Mouse (Mus musculus): ENCODE measurements at regions not wholly inside any gene's neighbourhood (a gene's known extent, or its start where the extent isn't known, plus 50 kb on each side); places are given as distances from the start of the nearest gene placed in this dataset.

DNA sequence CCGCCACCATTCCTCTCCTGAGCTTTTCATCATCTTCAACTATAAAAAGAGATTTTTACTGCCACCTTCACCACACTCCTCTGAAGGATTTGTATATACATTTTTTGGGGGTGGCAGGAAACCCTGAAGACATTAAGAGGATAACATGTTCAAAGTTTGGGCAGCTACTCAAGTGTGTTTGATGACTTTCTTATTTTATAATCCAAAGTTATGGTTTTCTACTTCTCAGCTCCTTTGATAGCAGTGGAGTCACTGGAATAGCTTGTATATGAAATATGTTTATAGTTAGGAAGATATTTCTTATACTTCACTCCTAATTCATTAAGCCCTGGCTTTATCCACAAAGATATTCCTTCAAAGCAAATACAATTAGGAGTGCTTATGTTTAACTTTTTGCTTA lies 229.5 kb upstream of the Lcorl start:
- CTCF ChIA-PET: interaction anchor here (0.7 kb wide), 1 partner anchor 120 kb away, joined by 15 read pairs; no protein-coding TSS in a partner anchor

GRCm38 (mm10) chr5:46083293-46083692 lies 225.9 kb upstream of the Lcorl start:
- CTCF ChIA-PET: no interaction called here

- CTCF ChIA-PET: no interaction called here
Measured at GRCm38 (mm10) chr5:46073744-46074143, 216.3 kb upstream of the Lcorl start.

DNA sequence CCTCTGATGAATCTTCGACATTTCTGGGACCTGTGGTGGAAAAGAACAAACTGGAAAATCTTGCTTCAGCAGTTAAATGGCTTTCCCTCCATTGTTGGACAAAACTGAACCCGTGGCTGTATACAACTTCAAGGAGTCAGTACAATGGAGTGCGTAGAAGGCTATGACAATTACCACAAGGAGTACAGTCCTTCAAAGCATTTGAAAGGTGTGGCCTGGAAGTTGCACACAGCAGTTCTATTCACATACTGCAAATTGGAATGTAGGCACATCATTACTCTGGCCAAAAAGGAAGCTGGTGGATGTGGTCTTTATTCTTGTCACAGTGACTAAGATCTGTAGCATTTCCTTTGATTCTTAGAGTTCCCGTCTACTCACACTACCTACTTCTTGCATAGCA lies 215.7 kb upstream of the Lcorl start:
- CTCF ChIA-PET: no interaction called here

DNA sequence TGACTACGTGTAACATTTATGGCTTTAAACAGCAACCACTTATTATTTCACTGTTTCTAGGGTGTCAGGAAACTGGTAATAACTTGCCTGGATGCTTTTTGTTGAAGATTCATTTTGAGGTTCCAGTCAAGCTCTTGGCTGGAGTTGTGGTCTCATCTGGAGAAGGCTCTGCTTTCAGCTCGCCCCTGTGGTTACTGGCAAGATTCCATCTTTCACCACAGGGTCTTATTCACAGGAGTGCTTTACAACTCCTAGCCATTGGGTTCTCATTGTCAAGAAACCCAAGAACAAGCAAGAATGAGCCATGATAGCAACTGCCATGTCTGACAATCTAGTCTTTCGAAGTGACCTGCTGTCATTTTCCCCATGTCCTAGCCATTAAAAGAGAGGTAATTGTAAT lies 202.5 kb upstream of the Lcorl start:
- CTCF ChIA-PET: no interaction called here

- CTCF ChIA-PET: interaction anchor here (0.5 to 0.6 kb wide), 2 partner anchors 10 to 166 kb away, joined by 3 to 5 read pairs; no protein-coding TSS in a partner anchor
Measured at GRCm38 (mm10) chr5:46054850-46055249, 197.4 kb upstream of the Lcorl start.

GRCm38 (mm10) chr5:46042684-46043348 lies 185.4 kb upstream of the Lcorl start:
- CTCF ChIA-PET: no interaction called here

DNA sequence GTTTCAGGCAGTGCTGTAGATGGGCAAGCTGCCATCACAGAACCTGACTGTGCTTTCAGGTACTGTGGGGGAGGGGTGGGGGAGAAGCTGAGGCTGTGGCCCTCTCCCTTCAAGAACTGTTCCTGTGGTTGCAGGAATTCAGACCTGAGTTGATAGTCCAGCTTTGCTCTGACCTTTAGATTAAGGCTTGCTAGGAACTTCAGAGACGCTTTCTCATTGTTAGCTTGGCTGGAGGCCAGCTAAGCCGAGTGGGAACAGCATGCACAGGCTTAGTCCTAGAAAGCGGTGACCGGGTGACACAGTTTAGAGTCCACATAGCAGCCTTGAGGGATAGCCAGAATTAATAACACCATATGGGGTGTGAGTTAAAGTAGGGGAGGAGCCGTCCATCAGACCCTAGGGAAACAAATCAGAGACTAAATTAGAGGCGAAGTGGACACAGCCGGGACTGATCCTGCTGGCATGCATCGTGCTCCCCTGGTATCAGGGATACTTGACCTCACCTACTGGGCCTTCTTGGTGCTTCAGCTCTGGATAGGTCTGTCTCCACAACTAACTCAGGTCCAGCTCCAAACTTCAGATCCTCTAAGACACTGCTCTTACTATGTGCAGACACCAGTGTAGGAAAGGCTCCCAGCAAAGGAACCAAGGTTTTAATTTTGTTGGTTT lies 175.7 kb upstream of the Lcorl start:
- CTCF ChIA-PET: no interaction called here

DNA sequence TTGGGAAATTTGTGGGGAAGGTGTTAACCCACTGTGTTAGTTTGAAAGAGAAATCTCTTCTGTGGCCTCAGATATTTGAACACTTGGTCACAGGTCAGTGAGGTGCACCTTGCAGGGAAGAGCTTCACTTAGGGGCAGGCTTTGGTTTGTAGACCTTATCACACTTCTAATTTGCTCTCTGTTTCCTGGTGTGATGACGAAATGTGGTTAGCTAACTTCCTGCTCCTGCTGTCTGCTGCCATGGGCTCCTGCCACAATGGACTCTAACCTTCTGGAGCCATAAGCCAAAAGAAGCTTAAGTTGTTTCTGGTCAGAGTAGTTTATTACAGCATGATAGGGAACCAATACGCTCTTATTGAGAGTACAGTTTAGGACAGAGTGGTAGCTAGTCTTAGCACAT lies 174.8 kb upstream of the Lcorl start:
- CTCF ChIA-PET: no interaction called here

DNA sequence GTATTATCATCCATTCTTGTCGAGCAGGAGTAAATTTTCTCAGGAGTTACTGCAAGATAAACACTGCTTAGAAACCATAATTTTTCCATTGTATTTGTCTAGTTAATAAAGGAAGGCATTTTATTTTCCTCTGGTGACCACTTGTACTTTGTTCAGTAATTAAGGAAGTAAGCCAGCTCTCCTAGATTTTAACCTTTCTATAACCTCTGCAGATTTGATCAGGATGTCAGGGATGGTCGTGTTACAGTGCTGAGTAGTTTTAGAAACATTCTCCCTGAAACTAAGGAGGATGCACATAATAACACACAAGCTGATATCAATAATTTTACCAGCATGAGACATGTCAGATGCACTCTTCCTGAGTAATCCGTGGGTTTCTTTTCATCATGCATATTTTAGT lies 166.7 kb upstream of the Lcorl start:
- CTCF ChIA-PET: no interaction called here

DNA sequence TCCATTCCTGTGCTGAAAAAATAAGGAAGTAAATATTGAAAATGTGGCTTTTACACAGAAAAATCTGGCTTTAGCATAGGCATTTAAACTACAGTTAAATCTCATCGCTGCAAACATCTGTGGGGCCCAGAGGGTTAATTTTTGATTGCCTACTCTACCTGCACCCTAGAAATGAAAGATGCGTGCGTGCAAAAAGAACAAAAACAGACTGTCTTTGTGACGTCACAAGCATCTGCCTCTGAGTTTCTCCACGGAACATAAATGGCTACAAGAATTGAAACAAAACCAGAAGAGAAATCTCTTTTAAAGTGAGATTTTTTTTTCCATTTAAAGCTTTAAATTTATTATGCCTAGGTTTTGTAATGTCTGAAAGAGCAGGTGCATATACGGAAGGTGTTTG lies 166.0 kb upstream of the Lcorl start:
- CTCF ChIA-PET: no interaction called here

DNA sequence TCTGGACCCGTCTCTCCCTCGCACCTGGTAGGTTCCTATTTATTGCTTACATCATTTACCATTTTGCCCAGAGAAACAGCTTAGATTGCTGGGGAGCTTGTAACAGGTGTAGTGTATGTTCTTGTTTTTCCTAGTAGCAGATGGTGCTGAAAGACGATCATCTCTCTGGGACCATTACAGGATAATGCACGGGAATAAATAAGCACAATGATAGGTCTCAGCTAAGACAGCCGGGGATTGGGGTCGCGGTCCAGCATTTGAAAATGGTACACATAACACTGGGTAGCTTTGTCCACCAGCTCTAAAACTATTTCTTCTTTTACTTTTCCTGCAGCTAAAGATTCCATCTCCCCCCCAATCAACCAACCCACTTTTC lies 164.6 kb upstream of the Lcorl start:
- CTCF ChIA-PET: no interaction called here

DNA sequence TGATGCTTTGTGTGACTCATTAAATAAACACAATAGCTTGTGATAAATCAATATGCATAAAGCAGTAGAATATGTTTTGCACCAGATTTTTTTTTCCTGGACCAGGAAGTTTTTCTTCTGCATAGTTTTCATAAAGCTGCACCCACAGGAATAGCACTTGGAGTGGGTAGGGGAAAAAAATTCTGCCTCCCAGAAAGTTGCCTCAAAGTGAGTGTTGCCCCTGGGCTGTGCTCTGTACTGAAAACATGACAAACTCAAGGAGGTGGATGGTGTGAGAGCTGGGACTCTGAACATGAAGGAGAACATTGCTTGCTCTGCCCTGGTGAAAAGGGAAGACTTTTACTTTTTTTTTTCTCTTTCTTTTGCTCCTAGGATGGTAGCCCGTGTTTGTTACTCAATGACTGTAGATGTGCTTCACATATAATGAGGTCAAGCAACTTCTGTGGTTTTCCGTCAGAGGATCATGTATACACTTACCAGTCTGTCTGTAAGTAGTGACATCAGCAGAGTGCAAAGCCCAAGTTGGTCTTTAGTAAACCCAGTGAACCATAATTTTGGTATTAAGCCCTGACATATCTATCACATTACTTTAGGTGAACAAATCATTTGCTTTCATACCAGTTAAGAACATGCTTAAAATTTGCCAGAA lies 164.1 kb upstream of the Lcorl start:
- CTCF ChIA-PET: no interaction called here

DNA sequence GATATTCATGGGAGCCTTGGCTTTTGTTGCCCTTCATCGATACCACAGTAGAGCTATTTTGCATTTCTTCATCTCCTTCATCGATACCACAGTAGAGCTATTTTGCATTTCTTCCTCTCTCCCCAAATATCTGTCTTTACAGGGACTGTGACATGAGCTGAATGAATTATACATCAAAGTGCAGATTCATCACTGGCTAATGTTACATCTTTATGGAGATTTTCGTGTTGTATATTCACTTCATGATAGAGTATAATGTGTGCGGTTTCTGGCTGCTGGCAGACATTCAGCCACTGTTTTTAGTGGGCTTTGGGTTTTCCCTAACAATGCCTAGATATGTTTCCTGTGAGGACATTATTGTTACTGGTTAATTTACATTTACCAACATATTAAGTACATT lies 162.8 kb upstream of the Lcorl start:
- CTCF ChIA-PET: no interaction called here

GRCm38 (mm10) chr5:46007446-46007845 lies 150.0 kb upstream of the Lcorl start:
- CTCF ChIA-PET: no interaction called here

- CTCF ChIA-PET: no interaction called here
Measured at GRCm38 (mm10) chr5:46006691-46007090, 149.3 kb upstream of the Lcorl start.

- CTCF ChIA-PET: no interaction called here
Measured at GRCm38 (mm10) chr5:46006228-46006627, 148.8 kb upstream of the Lcorl start.

- CTCF ChIA-PET: no interaction called here
Measured at GRCm38 (mm10) chr5:46005631-46006030, 148.2 kb upstream of the Lcorl start.

DNA sequence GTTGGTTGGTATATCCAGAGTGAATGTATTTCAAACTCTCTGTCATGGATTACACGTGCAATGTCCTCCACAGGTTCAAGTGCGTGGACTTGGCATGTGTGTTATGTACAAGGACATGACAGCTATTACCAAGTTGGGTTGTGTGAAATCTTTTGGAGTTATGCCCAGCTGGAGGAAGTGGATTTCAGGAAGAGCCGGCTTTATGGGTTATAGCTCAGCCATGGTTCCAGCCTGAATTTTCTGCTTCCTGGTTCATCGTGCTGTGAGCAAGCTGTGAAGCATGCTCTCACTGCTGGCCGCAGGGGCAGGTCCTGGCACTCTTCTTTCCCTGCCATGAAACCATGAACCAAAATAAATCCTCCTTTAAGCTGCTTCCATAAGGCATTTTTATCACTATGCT lies 144.6 kb upstream of the Lcorl start:
- CTCF ChIA-PET: no interaction called here

GRCm38 (mm10) chr5:45957766-45958165 lies 100.4 kb upstream of the Lcorl start:
- CTCF ChIA-PET: no interaction called here

DNA sequence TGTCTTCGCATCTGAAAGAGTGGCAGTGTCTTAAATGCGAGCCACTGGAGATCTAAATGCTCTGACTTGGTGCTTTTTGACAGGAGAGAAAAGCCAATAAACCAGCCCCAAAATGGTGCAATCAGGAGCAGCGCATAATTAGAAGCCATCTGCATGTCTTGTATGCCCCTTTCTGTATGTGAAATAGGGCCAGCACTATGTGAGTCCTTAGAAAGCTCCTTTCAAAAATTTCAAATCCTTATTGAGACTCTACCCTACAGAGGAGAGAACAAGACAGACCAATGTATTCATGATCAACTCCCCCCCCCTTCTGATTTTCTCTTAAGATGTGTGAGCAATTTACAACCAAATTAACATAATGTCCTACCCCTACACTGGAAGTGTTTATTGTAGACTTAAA lies 86.6 kb upstream of the Lcorl start:
- CTCF ChIA-PET: no interaction called here

GRCm38 (mm10) chr5:45932970-45933369 lies 75.6 kb upstream of the Lcorl start:
- CTCF ChIA-PET: no interaction called here

DNA sequence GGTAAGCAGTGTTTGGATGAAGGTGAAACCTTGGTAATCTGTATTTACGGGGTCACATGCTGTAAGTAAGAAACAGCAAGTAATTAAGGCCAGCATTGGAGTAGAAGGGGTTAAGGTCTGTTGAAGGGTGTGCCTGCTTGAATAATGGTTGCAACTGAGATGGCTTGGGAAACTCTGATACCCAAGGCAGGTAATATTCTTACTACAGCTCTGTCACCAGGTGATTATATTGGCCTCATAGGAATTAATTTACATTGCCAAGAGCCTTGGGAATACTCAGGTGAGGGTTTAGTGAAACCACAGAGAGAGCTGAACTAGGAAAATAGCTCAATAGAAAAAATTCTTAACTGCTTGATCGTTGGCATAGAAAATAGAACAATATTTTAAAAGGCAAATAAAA lies 73.8 kb upstream of the Lcorl start:
- CTCF ChIA-PET: no interaction called here
